Mouse (Mus musculus) midbrain, embryonic 10.5 days (tissue): Measurements from ENCODE around the gene Kdelc2. TPM values are rescaled to one million over a fixed set of nuclear protein-coding genes. Genes with fewer than 3 reads are reported as not detected.
A peak's percentile ranks its signal among the peaks of the same experiment; 100 is the strongest.

Source experiments
- DNase-seq: peaks from one replicate; pipeline ENCODE4 v3.0.0-alpha.2; 2017; ENCODE audit warnings: low spot score
- H3K27ac ChIP-seq: fragments of 300-500 bp; sonication (generic); replicated peaks from 2 replicates; pipeline ENCODE4 v1.5.1; 2016; ENCODE audit warnings: mild to moderate bottlenecking
- H3K27me3 ChIP-seq: fragments of 300-500 bp; sonication (generic); 2 replicates; pipeline ENCODE4 v1.6.1; 2016; ENCODE audit warnings: low read depth, mild to moderate bottlenecking; ENCODE audit not compliant: poor library complexity, severe bottlenecking
- H3K36me3 ChIP-seq: fragments of 300-500 bp; sonication (generic); 2 replicates; pipeline ENCODE4 v1.6.1; 2016; ENCODE audit warnings: mild to moderate bottlenecking, moderate library complexity
- H3K4me1 ChIP-seq: fragments of 300-500 bp; sonication (generic); 2 replicates; pipeline ENCODE4 v1.6.1; 2016
- H3K4me3 ChIP-seq: fragments of 300-500 bp; sonication (generic); 2 replicates; pipeline ENCODE4 v1.5.1; 2016; ENCODE audit warnings: mild to moderate bottlenecking, moderate library complexity
- H3K9me3 ChIP-seq: fragments of 300-500 bp; sonication (generic); replicated peaks from 2 replicates; pipeline ENCODE4 v1.6.1; 2016; ENCODE audit warnings: mild to moderate bottlenecking
- WGBS: fragments of 180-500 bp; shearing (Covaris S2); methylation state at CpG from one replicate; pipeline ENCODE4 v1.1.7; 2016; 5-methylcytosine and 5-hydroxymethylcytosine counted together
- polyA plus RNA-seq: library from polyadenylated mRNA; unstranded; fragments of >200 nt; fragmentation: Nextera tagmentation; extraction: Ambion mirVana; gene quantifications from 2 replicates; pipeline ENCODE4 v1.2.1, GENCODE M21; 2016

Kdelc2 gene
- polyA plus RNA-seq, 1 experiment from 2014 or later, result 9.4 TPM

- Histone ChIP-seq H3K27ac (no peak overlapping the region), H3K4me3 (no peak overlapping the region), H3K36me3 (no peaks in the 10 kb centered on the region), H3K9me3 (no peaks in the 10 kb centered on the region), H3K27me3 (no peaks in the 10 kb centered on the region), H3K4me1 (no peaks in the 10 kb centered on the region)
- no peak for DNase-seq
- 89% methylated on average over 5 of the region's 5 CpGs for WGBS
Observed at GRCm38 (mm10) chr9:53353161-53353560, 30.7 kb upstream of the Kdelc2 start.

- 74% methylated on average over 14 of the region's 14 CpGs for WGBS
- H3K36me3 ChIP-seq, result no peaks in the 10 kb centered on the region
- H3K4me1 ChIP-seq, result no peaks in the 10 kb centered on the region
- no peak overlapping the region for H3K4me3 ChIP-seq
- H3K27me3 ChIP-seq, result no peaks in the 10 kb centered on the region
- no peak overlapping the region for H3K27ac ChIP-seq
- DNase-seq, result no peak
- no peaks in the 10 kb centered on the region for H3K9me3 ChIP-seq
Observed at GRCm38 (mm10) chr9:53356219-53357155, 27.3 kb upstream of the Kdelc2 start.

GRCm38 (mm10) chr9:53371339-53371738, 12.5 kb upstream of the Kdelc2 start:
- H3K27me3 ChIP-seq, result no peaks in the 10 kb centered on the region
- no peak for DNase-seq
- H3K36me3 ChIP-seq, result no peaks in the 10 kb centered on the region
- H3K27ac ChIP-seq, result no peak overlapping the region
- H3K9me3 ChIP-seq, result no peaks in the 10 kb centered on the region
- H3K4me1 ChIP-seq, result no peaks in the 10 kb centered on the region
- WGBS, result 70% methylated on average over 3 of the region's 3 CpGs
- no peak overlapping the region for H3K4me3 ChIP-seq

GRCm38 (mm10) chr9:53375907-53376306, 7.9 kb upstream of the Kdelc2 start:
- Histone ChIP-seq H3K4me3 (no peak overlapping the region), H3K9me3 (no peaks in the 10 kb centered on the region), H3K27ac (no peak overlapping the region), H3K27me3 (no peaks in the 10 kb centered on the region), H3K4me1 (no peaks in the 10 kb centered on the region), H3K36me3 (no peaks in the 10 kb centered on the region)
- WGBS, result 82% methylated on average over 4 of the region's 4 CpGs
- no peak for DNase-seq

GRCm38 (mm10) chr9:53376820-53377219, 7.0 kb upstream of the Kdelc2 start:
- 84% methylated on average over 13 of the region's 13 CpGs for WGBS
- H3K4me3 ChIP-seq, result no peak overlapping the region
- no peaks in the 10 kb centered on the region for H3K27me3 ChIP-seq
- DNase-seq, result no peak
- no peaks in the 10 kb centered on the region for H3K9me3 ChIP-seq
- H3K4me1 ChIP-seq, result no peaks in the 10 kb centered on the region
- no peak overlapping the region for H3K27ac ChIP-seq
- H3K36me3 ChIP-seq, result no peaks in the 10 kb centered on the region

- Histone ChIP-seq H3K9me3 (no peaks in the 10 kb centered on the region), H3K27me3 (peaks cover 2% of the 10 kb centered on the region; the same call in 1 of the 2 replicates), H3K27ac (no peak overlapping the region), H3K4me3 (no peak overlapping the region), H3K4me1 (no peaks in the 10 kb centered on the region), H3K36me3 (no peaks in the 10 kb centered on the region)
- no peak for DNase-seq
- 77% methylated on average over 5 of the region's 5 CpGs for WGBS
Observed at GRCm38 (mm10) chr9:53377597-53377996, 6.2 kb upstream of the Kdelc2 start.

- WGBS, result 81% methylated on average over 3 of the region's 3 CpGs
- H3K4me3 ChIP-seq, result no peak overlapping the region
- no peak overlapping the region for H3K27ac ChIP-seq
- peaks cover 8% of the 10 kb centered on the region; the same call in 1 of the 2 replicates for H3K27me3 ChIP-seq
- H3K36me3 ChIP-seq, result no peaks in the 10 kb centered on the region
- DNase-seq, result no peak
- H3K4me1 ChIP-seq, result no peaks in the 10 kb centered on the region
- no peaks in the 10 kb centered on the region for H3K9me3 ChIP-seq
Observed at GRCm38 (mm10) chr9:53378171-53378570, 5.7 kb upstream of the Kdelc2 start.

- Histone ChIP-seq H3K4me1 (peaks cover 16% of the 10 kb centered on the region), H3K9me3 (no peaks in the 10 kb centered on the region), H3K27ac (no peak overlapping the region), H3K27me3 (peaks cover 8% of the 10 kb centered on the region; the same call in 1 of the 2 replicates), H3K36me3 (no peaks in the 10 kb centered on the region), H3K4me3 (no peak overlapping the region)
- WGBS, result 83% methylated on average over 2 of the region's 2 CpGs
- DNase-seq, result no peak
Observed at GRCm38 (mm10) chr9:53380595-53380994, 3.2 kb upstream of the Kdelc2 start.

- no peak overlapping the region for H3K27ac ChIP-seq
Observed at GRCm38 (mm10) chr9:53381113-53381615, 2.7 kb upstream of the Kdelc2 start.

GRCm38 (mm10) chr9:53384873-53385272, 1.0 kb downstream of the Kdelc2 start:
- no peak for DNase-seq
- Histone ChIP-seq H3K4me1 (peaks cover 16% of the 10 kb centered on the region), H3K27ac (peak overlapping the region; percentile 96), H3K9me3 (no peaks in the 10 kb centered on the region), H3K36me3 (no peaks in the 10 kb centered on the region), H3K4me3 (peak overlapping the region; percentile 84), H3K27me3 (peaks cover 8% of the 10 kb centered on the region; the same call in 1 of the 2 replicates)
- WGBS, result 11% methylated on average over 8 of the region's 8 CpGs

More at GRCm38 (mm10) chr9:53381113-53381615, 2.7 kb upstream of the Kdelc2 start:
- Histone ChIP-seq H3K4me1 (peaks cover 16% of the 10 kb centered on the region), H3K4me3 (no peak overlapping the region), H3K27me3 (peaks cover 8% of the 10 kb centered on the region; the same call in 1 of the 2 replicates), H3K9me3 (no peaks in the 10 kb centered on the region), H3K36me3 (no peaks in the 10 kb centered on the region)
- DNase-seq, result no peak
- WGBS, result 79% methylated on average over 5 of the region's 5 CpGs

GRCm38 (mm10) chr9:53387431-53387830, 3.6 kb downstream of the Kdelc2 start:
- 0 out of 2 replicates have a peak, but pooled peaks cover 6% of the 10 kb centered on the region for H3K36me3 ChIP-seq
- no peak overlapping the region for H3K27ac ChIP-seq
- no peak overlapping the region for H3K4me3 ChIP-seq
- no peaks in the 10 kb centered on the region for H3K9me3 ChIP-seq
- 78% methylated on average over 2 of the region's 2 CpGs for WGBS
- peaks cover 16% of the 10 kb centered on the region for H3K4me1 ChIP-seq
- no peak for DNase-seq
- peaks cover 8% of the 10 kb centered on the region; the same call in 1 of the 2 replicates for H3K27me3 ChIP-seq

GRCm38 (mm10) chr9:53389109-53389508, 5.3 kb downstream of the Kdelc2 start:
- Histone ChIP-seq H3K9me3 (no peaks in the 10 kb centered on the region), H3K36me3 (0 out of 2 replicates have a peak, but pooled peaks cover 6% of the 10 kb centered on the region), H3K4me1 (peaks cover 13% of the 10 kb centered on the region), H3K27ac (no peak overlapping the region), H3K27me3 (no peaks in the 10 kb centered on the region), H3K4me3 (no peak overlapping the region)
- WGBS, result 80% methylated on average over 3 of the region's 3 CpGs
- DNase-seq, result no peak

GRCm38 (mm10) chr9:53390136-53390535, 6.3 kb downstream of the Kdelc2 start:
- no peak overlapping the region for H3K4me3 ChIP-seq
- H3K27me3 ChIP-seq, result no peaks in the 10 kb centered on the region
- H3K36me3 ChIP-seq, result 0 out of 2 replicates have a peak, but pooled peaks cover 6% of the 10 kb centered on the region
- WGBS, result 89% methylated on average over 7 of the region's 7 CpGs
- no peaks in the 10 kb centered on the region for H3K9me3 ChIP-seq
- no peak for DNase-seq
- H3K27ac ChIP-seq, result no peak overlapping the region
- H3K4me1 ChIP-seq, result peaks cover 3% of the 10 kb centered on the region
